Mouse (Mus musculus): ENCODE results near the gene Synj1. TPM values are rescaled to one million over a fixed set of nuclear protein-coding genes. Genes with fewer than 3 reads are reported as not detected.
A peak's percentile ranks its signal among the peaks of the same experiment; 100 is the strongest.

Gene Synj1
- total and polyA plus RNA-seq, 3 experiments, result 4.6 to 20.7 (median 8.1) TPM

GRCm38 (mm10) chr16:90897651-90898050 is 113.5 kb downstream of the Synj1 start:
- no peaks in the 10 kb centered on the region for H3K79me2 ChIP-seq (replicated peaks; ENCODE audit: control insufficient read depth, extremely low read depth, insufficient read depth, poor library complexity, severe bottlenecking)
- dilution Hi-C loops (cut with MboI; ENCODE audit: extremely low pct_ligation_motif_present, extremely low pct_unique_long_range_greater_than_20kb, low sequenced_read_pairs), result no loop called here
- no peak for TF ChIP-seq ETS1 (conservative IDR thresholded peaks at IDR 0.05; ENCODE audit: low read depth, low read length)
- TF ChIP-seq MAFK (IDR thresholded peaks at IDR 0.05; ENCODE audit: insufficient replicate concordance, low read length), result no peak
- no peak for TF ChIP-seq USF2 (conservative IDR thresholded peaks at IDR 0.05; ENCODE audit: low read depth, low read length)
- TF ChIP-seq PAX5 (IDR thresholded peaks at IDR 0.05; ENCODE audit: low read length), result no peak
- no peak for TF ChIP-seq JUND (conservative IDR thresholded peaks at IDR 0.05; ENCODE audit: low read depth, low read length)
- no peak for TF ChIP-seq BHLHE40 (IDR thresholded peaks at IDR 0.05; ENCODE audit: low read depth, low read length)
- no peak for TF ChIP-seq SIN3A (IDR thresholded peaks at IDR 0.05; ENCODE audit: low read length)
- no peak for TF ChIP-seq CTCF (conservative IDR thresholded peaks at IDR 0.05 in 1 of 2, IDR thresholded peaks at IDR 0.05 in 1 of 2; ENCODE audit: low read depth in 2 of 2, low read length in 2 of 2)
- peaks cover 74% of the 10 kb centered on the region for H3K27me3 ChIP-seq (replicated peaks)
- no peaks in the 10 kb centered on the region for H3K36me3 ChIP-seq (replicated peaks in 1 of 2; ENCODE audit: control insufficient read depth in 1 of 2, insufficient read depth in 1 of 2, low read length in 1 of 2)
- H3K4me2 ChIP-seq (ENCODE audit: insufficient read depth, low read depth, poor library complexity, severe bottlenecking), result no peak overlapping the region
- H3K4me1 ChIP-seq (ENCODE audit: control insufficient read depth in 1 of 2, insufficient read depth in 2 of 2), result peaks cover 0 to 6% of the 10 kb centered on the region in 2 experiments; a peak in 2 of 4 replicates
- H3K27ac ChIP-seq (ENCODE audit: insufficient read depth, low read depth), result no peak overlapping the region
- H3K9me3 ChIP-seq (replicated peaks; ENCODE audit: low read length), result no peaks in the 10 kb centered on the region
- in situ Hi-C loops (cut with MboI; ENCODE audit: low pct_ligation_motif_present, low pct_unique_long_range_greater_than_20kb, low sequenced_read_pairs), result no loop called here
- H3K4me3 ChIP-seq (replicated peaks in 1 of 3; ENCODE audit: low read depth in 2 of 3, low read length in 2 of 3, poor library complexity in 1 of 3), result no peak overlapping the region
- DNase-seq (ENCODE audit: extremely low read depth), result no peak
- no peak overlapping the region for H3K9ac ChIP-seq (ENCODE audit: insufficient read depth, low read depth)

- Histone ChIP-seq H3K36me3 (replicated peaks in 1 of 2; ENCODE audit: control insufficient read depth in 1 of 2, insufficient read depth in 1 of 2, low read length in 1 of 2) (no peaks in the 10 kb centered on the region), H3K27me3 (replicated peaks) (peaks cover 75% of the 10 kb centered on the region), H3K79me2 (replicated peaks; ENCODE audit: control insufficient read depth, extremely low read depth, insufficient read depth, poor library complexity, severe bottlenecking) (no peaks in the 10 kb centered on the region), H3K27ac (ENCODE audit: insufficient read depth, low read depth) (no peak overlapping the region), H3K9ac (ENCODE audit: insufficient read depth, low read depth) (no peak overlapping the region), H3K4me2 (ENCODE audit: insufficient read depth, low read depth, poor library complexity, severe bottlenecking) (peak overlapping the region; percentile 26; the same call in 1 of the 2 replicates), H3K9me3 (replicated peaks; ENCODE audit: low read length) (peaks cover 2% of the 10 kb centered on the region), H3K4me3 (replicated peaks in 1 of 3; ENCODE audit: low read depth in 2 of 3, low read length in 2 of 3, poor library complexity in 1 of 3) (no peak overlapping the region), H3K4me1 (ENCODE audit: control insufficient read depth in 1 of 2, insufficient read depth in 2 of 2) (peaks cover 4 to 12% of the 10 kb centered on the region in 2 experiments)
- dilution Hi-C loops (cut with MboI; ENCODE audit: extremely low pct_ligation_motif_present, extremely low pct_unique_long_range_greater_than_20kb, low sequenced_read_pairs) (no loop called here), in situ Hi-C loops (cut with MboI; ENCODE audit: low pct_ligation_motif_present, low pct_unique_long_range_greater_than_20kb, low sequenced_read_pairs) (no loop called here)
- peak; percentile 48 for DNase-seq (ENCODE audit: extremely low read depth)
- TF ChIP-seq E2F4 (IDR thresholded peaks at IDR 0.05; ENCODE audit: insufficient replicate concordance, low read depth, low read length), result no peak
- TF ChIP-seq ZNF384 (IDR thresholded peaks at IDR 0.05; ENCODE audit: low read depth, low read length), result no peak
- TF ChIP-seq CHD2 (IDR thresholded peaks at IDR 0.05; ENCODE audit: low read length), result no peak
- TF ChIP-seq ZC3H11A (IDR thresholded peaks at IDR 0.05; ENCODE audit: low read depth, low read length), result no peak
- no peak for TF ChIP-seq MEF2A (IDR thresholded peaks at IDR 0.05; ENCODE audit: borderline replicate concordance, low read depth, low read length)
- TF ChIP-seq MYC (IDR thresholded peaks at IDR 0.05; ENCODE audit: low read depth, low read length), result peak; percentile 62
- TF ChIP-seq ETS1 (conservative IDR thresholded peaks at IDR 0.05; ENCODE audit: low read depth, low read length), result 0 out of 2 replicates have a peak, but pooled peaks have one; percentile 25
- peak; percentile 70 for TF ChIP-seq EP300 (IDR thresholded peaks at IDR 0.05; ENCODE audit: low read length)
- no peak; the same call in 1 of the 2 replicates for TF ChIP-seq IRF4 (IDR thresholded peaks at IDR 0.05; ENCODE audit: low read depth, low read length)
- no peak for TF ChIP-seq PAX5 (IDR thresholded peaks at IDR 0.05; ENCODE audit: low read length)
- TF ChIP-seq BHLHE40 (IDR thresholded peaks at IDR 0.05; ENCODE audit: low read depth, low read length), result peak; percentile 78
- TF ChIP-seq ELF1 (IDR thresholded peaks at IDR 0.05; ENCODE audit: low read depth, low read length), result no peak
- peak; percentile 98 for TF ChIP-seq JUN (IDR thresholded peaks at IDR 0.05; ENCODE audit: insufficient read depth, low read depth, low read length)
- TF ChIP-seq RCOR1 (conservative IDR thresholded peaks at IDR 0.05; ENCODE audit: low read depth, low read length), result no peak
- no peak for TF ChIP-seq CHD1 (IDR thresholded peaks at IDR 0.05; ENCODE audit: low read depth, low read length)
- peak; percentile 99 for TF ChIP-seq JUND (conservative IDR thresholded peaks at IDR 0.05; ENCODE audit: low read depth, low read length)
- TF ChIP-seq USF2 (conservative IDR thresholded peaks at IDR 0.05; ENCODE audit: low read depth, low read length), result no peak
Observed at GRCm38 (mm10) chr16:90893792-90894191, 117.3 kb downstream of the Synj1 start.
